24 mouse cellular contexts compared by ENCODE assay signal in genomic region chr17:83487762-83488161, GRCm38 (mm10). TPM values are rescaled to one million over a fixed set of nuclear protein-coding genes. Genes with fewer than 3 reads are reported as not detected.
DNase-seq lines count a peak whose midpoint lies in the region; ATAC-seq and TF ChIP-seq lines count a peak whose summit lies in the region.
"Had no signal": no experiment of that assay in that cellular context is flagged by ENCODE, and none has a peak within 500 bp of the region (broad histone marks: within the 10 kb centered on the region; RNA-seq: fewer than 3 reads in every experiment).

No protein-coding gene starts in this region.

- H3K9me3 ChIP-seq in forebrain, embryonic 10.5 days = peaks cover 21% of the 10 kb centered on the region; the same call in 1 of the 2 replicates
- H3K9me3 ChIP-seq in forebrain, embryonic 12.5 days = 0 out of 2 replicates have a peak, but pooled peaks cover 10% of the 10 kb centered on the region
- 0 out of 2 replicates have a peak, but pooled peaks cover 2% of the 10 kb centered on the region for H3K9me3 ChIP-seq in forebrain, embryonic 14.5 days (replicated peaks; ENCODE audit: control insufficient read depth, low read length)
- H3K9me3 ChIP-seq in forebrain, postnatal 0 days (ENCODE audit: low read length) = no peaks in the 10 kb centered on the region
- no peaks in the 10 kb centered on the region for H3K9me3 ChIP-seq in midbrain, embryonic 14.5 days (ENCODE audit: control insufficient read depth, low read length)
- H3K9me3 ChIP-seq in midbrain, postnatal 0 days (ENCODE audit: low read length) = no peaks in the 10 kb centered on the region
- H3K9me3 ChIP-seq: embryonic facial prominence, embryonic 15.5 days; hindbrain, embryonic 15.5 days had no signal

- 0 out of 2 replicates have a peak overlapping the region, but pooled peaks have one; percentile 21 for H3K27ac ChIP-seq in forebrain, embryonic 10.5 days
- H3K27ac ChIP-seq in forebrain, embryonic 12.5 days = no peak overlapping the region
- H3K27ac ChIP-seq in forebrain, embryonic 14.5 days (ENCODE audit: low read depth, low read length) = no peak overlapping the region
- H3K27ac ChIP-seq in forebrain, postnatal 0 days (ENCODE audit: low read depth, low read length) = no peak overlapping the region
- no peak overlapping the region for H3K27ac ChIP-seq in midbrain, embryonic 14.5 days (replicated peaks; ENCODE audit: low read depth, low read length)
- H3K27ac ChIP-seq in midbrain, postnatal 0 days (ENCODE audit: low read depth, low read length) = no peak overlapping the region
- H3K27ac ChIP-seq: embryonic facial prominence, embryonic 12.5 days; embryonic facial prominence, embryonic 15.5 days; heart, adult 2 months; heart, embryonic 10.5 days; heart, embryonic 13.5 days; hindbrain, embryonic 15.5 days had no signal

- H3K4me2 ChIP-seq in forebrain, embryonic 12.5 days = no peak overlapping the region
- no peak overlapping the region for H3K4me2 ChIP-seq in forebrain, embryonic 14.5 days (ENCODE audit: low read length)
- H3K4me2 ChIP-seq in forebrain, postnatal 0 days (ENCODE audit: low read depth) = no peak overlapping the region
- H3K4me2 ChIP-seq in midbrain, embryonic 14.5 days (ENCODE audit: low read length) = no peak overlapping the region
- no peak overlapping the region for H3K4me2 ChIP-seq in midbrain, postnatal 0 days (ENCODE audit: low read depth, low read length, poor library complexity, severe bottlenecking)
- H3K4me2 ChIP-seq: embryonic facial prominence, embryonic 12.5 days; embryonic facial prominence, embryonic 15.5 days; heart, embryonic 13.5 days; hindbrain, embryonic 15.5 days had no signal

- H3K9ac ChIP-seq in forebrain, embryonic 12.5 days = no peak overlapping the region
- H3K9ac ChIP-seq in forebrain, embryonic 14.5 days (ENCODE audit: low read length) = no peak overlapping the region
- H3K9ac ChIP-seq in forebrain, postnatal 0 days = no peak overlapping the region
- H3K9ac ChIP-seq in midbrain, embryonic 14.5 days (replicated peaks; ENCODE audit: low read length) = no peak overlapping the region
- H3K9ac ChIP-seq in midbrain, postnatal 0 days (replicated peaks; ENCODE audit: low read length, poor library complexity, severe bottlenecking) = no peak overlapping the region
- H3K9ac ChIP-seq: embryonic facial prominence, embryonic 12.5 days; embryonic facial prominence, embryonic 15.5 days; heart, embryonic 13.5 days; hindbrain, embryonic 15.5 days had no signal

- WGBS in forebrain, embryonic 10.5 days = 66% methylated on average over 3 of the region's 3 CpGs
- WGBS in forebrain, embryonic 12.5 days = 36% methylated on average over 3 of the region's 3 CpGs
- WGBS in forebrain, embryonic 14.5 days = 11% methylated on average over 3 of the region's 3 CpGs
- WGBS in forebrain, postnatal 0 days = 22% methylated on average over 3 of the region's 3 CpGs
- 56% methylated on average over 3 of the region's 3 CpGs for WGBS in midbrain, embryonic 14.5 days
- WGBS in midbrain, postnatal 0 days = 66% methylated on average over 3 of the region's 3 CpGs

- H3K4me3 ChIP-seq in forebrain, embryonic 10.5 days = no peak overlapping the region
- H3K4me3 ChIP-seq in forebrain, embryonic 12.5 days (replicated peaks) = no peak overlapping the region
- H3K4me3 ChIP-seq in forebrain, embryonic 14.5 days (ENCODE audit: low read depth, low read length) = no peak overlapping the region
- H3K4me3 ChIP-seq in forebrain, postnatal 0 days (ENCODE audit: low read depth, low read length) = no peak overlapping the region
- no peak overlapping the region for H3K4me3 ChIP-seq in midbrain, embryonic 14.5 days (replicated peaks; ENCODE audit: low read depth, low read length)
- no peak overlapping the region for H3K4me3 ChIP-seq in midbrain, postnatal 0 days (ENCODE audit: low read depth, low read length)
- H3K4me3 ChIP-seq: embryonic facial prominence, embryonic 12.5 days; embryonic facial prominence, embryonic 15.5 days; heart, adult 2 months; heart, embryonic 10.5 days; heart, embryonic 13.5 days; hindbrain, embryonic 15.5 days had no signal

- H3K27me3 ChIP-seq in forebrain, embryonic 10.5 days (ENCODE audit: poor library complexity, severe bottlenecking) = no peaks in the 10 kb centered on the region
- H3K27me3 ChIP-seq in forebrain, embryonic 12.5 days = no peaks in the 10 kb centered on the region
- no peaks in the 10 kb centered on the region for H3K27me3 ChIP-seq in forebrain, embryonic 14.5 days (replicated peaks; ENCODE audit: control insufficient read depth, insufficient read depth, low read length)
- no peaks in the 10 kb centered on the region for H3K27me3 ChIP-seq in forebrain, postnatal 0 days (ENCODE audit: insufficient read depth, low read length)
- H3K27me3 ChIP-seq in midbrain, embryonic 14.5 days (ENCODE audit: control insufficient read depth, insufficient read depth, low read length) = no peaks in the 10 kb centered on the region
- H3K27me3 ChIP-seq in midbrain, postnatal 0 days (ENCODE audit: insufficient read depth, low read length) = no peaks in the 10 kb centered on the region
- H3K27me3 ChIP-seq: embryonic facial prominence, embryonic 12.5 days; embryonic facial prominence, embryonic 15.5 days; heart, embryonic 13.5 days; hindbrain, embryonic 15.5 days; Patski had no signal

- ATAC-seq in forebrain, embryonic 12.5 days (ENCODE audit: low FRiP score) = no peak
- ATAC-seq in forebrain, embryonic 14.5 days = no peak
- no peak for ATAC-seq in forebrain, postnatal 0 days
- no peak for ATAC-seq in midbrain, embryonic 14.5 days (ENCODE audit: low FRiP score, low TSS enrichment)
- ATAC-seq in midbrain, postnatal 0 days (ENCODE audit: low FRiP score) = no peak
- ATAC-seq: Patski had no signal

- DNase-seq in forebrain, embryonic 10.5 days (ENCODE audit: extremely low spot score, low spot score) = no peak
- peak; percentile 31 for DNase-seq in forebrain, embryonic 14.5 days (ENCODE audit: low spot score)
- no peak for DNase-seq in forebrain, postnatal 0 days
- peak; percentile 6 for DNase-seq in midbrain, embryonic 14.5 days
- no peak for DNase-seq in midbrain, postnatal 0 days (ENCODE audit: low spot score)
- no peak for DNase-seq in urinary bladder, postnatal 36 days (ENCODE audit: low spot score in 2 of 2)
- DNase-seq: adrenal gland, postnatal 10 days; adrenal gland, postnatal 36 days; cerebellum, adult 11 months; cerebellum, adult 2 months; cerebellum, adult 9-11 months; cerebellum, postnatal 25 days; gastrocnemius, postnatal 10 days; gastrocnemius, postnatal 36 days; heart, adult 2 months; heart, postnatal 14 days; heart, postnatal 4 days had no signal

- no peak for TF ChIP-seq CTCF in forebrain, postnatal 0 days (IDR thresholded peaks at IDR 0.05; ENCODE audit: low read depth)
- no peak for TF ChIP-seq CTCF in midbrain, postnatal 0 days (IDR thresholded peaks at IDR 0.05)

- H3K36me3 ChIP-seq in forebrain, embryonic 10.5 days (replicated peaks) = peaks cover 12% of the 10 kb centered on the region
- 0 out of 2 replicates have a peak, but pooled peaks cover 5% of the 10 kb centered on the region for H3K36me3 ChIP-seq in forebrain, embryonic 12.5 days (replicated peaks)
- H3K36me3 ChIP-seq in forebrain, embryonic 14.5 days (ENCODE audit: control insufficient read depth, insufficient read depth, low read length) = no peaks in the 10 kb centered on the region
- no peaks in the 10 kb centered on the region for H3K36me3 ChIP-seq in forebrain, postnatal 0 days (ENCODE audit: insufficient read depth)
- no peaks in the 10 kb centered on the region for H3K36me3 ChIP-seq in midbrain, embryonic 14.5 days (ENCODE audit: control insufficient read depth, insufficient read depth, low read length)
- H3K36me3 ChIP-seq in midbrain, postnatal 0 days (ENCODE audit: insufficient read depth, low read length) = no peaks in the 10 kb centered on the region
- H3K36me3 ChIP-seq: embryonic facial prominence, embryonic 12.5 days; embryonic facial prominence, embryonic 15.5 days; hindbrain, embryonic 15.5 days had no signal

- H3K4me1 ChIP-seq in forebrain, embryonic 10.5 days = peaks cover 8% of the 10 kb centered on the region
- H3K4me1 ChIP-seq in forebrain, embryonic 12.5 days = peaks cover 7% of the 10 kb centered on the region; the same call in 1 of the 2 replicates
- H3K4me1 ChIP-seq in forebrain, embryonic 14.5 days (ENCODE audit: control insufficient read depth, insufficient read depth, low read length) = no peaks in the 10 kb centered on the region
- no peaks in the 10 kb centered on the region for H3K4me1 ChIP-seq in forebrain, postnatal 0 days (ENCODE audit: insufficient read depth)
- no peaks in the 10 kb centered on the region for H3K4me1 ChIP-seq in midbrain, embryonic 14.5 days (ENCODE audit: control insufficient read depth, insufficient read depth, low read length)
- H3K4me1 ChIP-seq in midbrain, postnatal 0 days (ENCODE audit: insufficient read depth, low read length) = no peaks in the 10 kb centered on the region
- H3K4me1 ChIP-seq: embryonic facial prominence, embryonic 12.5 days; embryonic facial prominence, embryonic 15.5 days; heart, embryonic 10.5 days; heart, embryonic 13.5 days; hindbrain, embryonic 15.5 days had no signal

RNA-seq across cellular contexts. Expression of gene Cox7a2l, which starts 29.4 kb away (rescaled TPM):
- polyA plus RNA-seq in forebrain, embryonic 10.5 days (2016; fragmentation: Nextera tagmentation; extraction: Ambion mirVana) = 131 and 132 TPM in 2 replicates
- polyA plus RNA-seq in forebrain, embryonic 12.5 days (2016; fragmentation: Nextera tagmentation; extraction: Ambion mirVana) = 140 TPM in 2 replicates
- polyA plus RNA-seq in forebrain, embryonic 14.5 days (2014; fragmentation: Nextera tagmentation; extraction: Ambion mirVana) = 213 and 231 TPM in 2 replicates
- total RNA-seq in forebrain, postnatal 0 days (2014; rRNA removed) = 343 and 363 TPM in 2 replicates
- polyA plus RNA-seq in forebrain, postnatal 0 days (2015; fragmentation: Nextera tagmentation; extraction: Ambion mirVana) = 210 and 242 TPM in 2 replicates
- polyA plus RNA-seq in midbrain, embryonic 14.5 days (2014; fragmentation: Nextera tagmentation; extraction: Ambion mirVana) = 196 and 203 TPM in 2 replicates
- total RNA-seq in midbrain, postnatal 0 days (2014; rRNA removed) = 354 and 498 TPM in 2 replicates
- polyA plus RNA-seq in midbrain, postnatal 0 days (2015; fragmentation: Nextera tagmentation; extraction: Ambion mirVana) = 228 and 230 TPM in 2 replicates

Comparison
In these comparisons a context has a peak if more than half of its experiments do, and no peak if none do; other contexts are left out.
1. DNase-seq: peak in forebrain, embryonic 14.5 days (single experiment) and midbrain, embryonic 14.5 days (single experiment); none in forebrain, embryonic 10.5 days (single experiment), forebrain, postnatal 0 days (single experiment), midbrain, postnatal 0 days (single experiment) and urinary bladder, postnatal 36 days (0 of 2).